Mouse (Mus musculus): Measurements from ENCODE around the gene Pin1.

DNA sequence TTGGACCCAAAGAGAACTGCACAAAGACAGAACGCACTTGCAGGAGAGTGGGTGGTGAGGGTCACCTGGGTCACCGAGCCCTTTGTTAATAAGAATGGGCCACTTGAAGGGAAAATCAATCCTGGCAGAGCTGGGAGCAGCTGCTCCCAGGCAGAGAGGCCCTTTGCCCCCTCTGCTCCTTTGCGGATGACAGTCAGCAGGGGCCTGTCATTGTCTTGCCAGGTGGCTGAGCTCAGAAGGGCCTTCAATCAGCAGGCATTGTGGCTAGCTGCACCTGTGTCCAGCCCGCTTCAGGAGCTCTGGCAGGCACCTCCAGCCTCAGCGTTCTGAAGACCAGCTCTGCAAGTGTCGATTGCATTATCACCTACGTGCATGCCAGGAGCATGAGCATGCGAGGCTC is 45.6 kb downstream of the Pin1 start:
- TF ChIP-seq POLR2A (IDR thresholded peaks at IDR 0.05; ENCODE audit: insufficient read depth, low read depth, low read length) (no peak), EP300 (IDR thresholded peaks at IDR 0.05; ENCODE audit: insufficient read depth, low read depth, low read length) (no peak), CTCF (IDR thresholded peaks at IDR 0.05) (no peak)
